Mouse (Mus musculus) hindbrain, embryonic 10.5 days (tissue): ENCODE measurements around the gene Pld5. TPM values are rescaled to one million over a fixed set of nuclear protein-coding genes. Genes with fewer than 3 reads are reported as not detected.

Experiments
- DNase-seq: peaks from one replicate; pipeline ENCODE4 v3.0.0-alpha.2; 2017; ENCODE audit warnings: low spot score
- H3K27ac ChIP-seq: fragments of 300-500 bp; sonication (generic); 2 replicates; pipeline ENCODE4 v1.5.1; 2016; ENCODE audit warnings: mild to moderate bottlenecking, moderate library complexity
- H3K27me3 ChIP-seq: fragments of 300-500 bp; sonication (generic); 2 replicates; pipeline ENCODE4 v1.6.1; 2016; ENCODE audit warnings: mild to moderate bottlenecking; ENCODE audit not compliant: poor library complexity, insufficient read depth, severe bottlenecking
- H3K36me3 ChIP-seq: fragments of 300-500 bp; sonication (generic); 2 replicates; pipeline ENCODE4 v1.6.1; 2016; ENCODE audit warnings: mild to moderate bottlenecking, moderate library complexity
- H3K4me1 ChIP-seq: fragments of 300-500 bp; sonication (generic); replicated peaks from 2 replicates; pipeline ENCODE4 v1.6.1; 2016; ENCODE audit warnings: mild to moderate bottlenecking
- H3K4me3 ChIP-seq: fragments of 300-500 bp; sonication (generic); 2 replicates; pipeline ENCODE4 v1.5.1; 2016; ENCODE audit warnings: mild to moderate bottlenecking, moderate library complexity
- H3K9me3 ChIP-seq: fragments of 300-500 bp; sonication (generic); 2 replicates; pipeline ENCODE4 v1.6.1; 2016; ENCODE audit warnings: mild to moderate bottlenecking, moderate library complexity
- WGBS: fragments of 180-500 bp; shearing (Covaris S2); methylation state at CpG from one replicate; pipeline ENCODE4 v1.1.7; 2016; 5-methylcytosine and 5-hydroxymethylcytosine counted together
- polyA plus RNA-seq: library from polyadenylated mRNA; unstranded; fragments of >200 nt; fragmentation: Nextera tagmentation; extraction: Ambion mirVana; gene quantifications from 2 replicates; pipeline ENCODE4 v1.2.1, GENCODE M21; 2016

The Pld5 gene
- polyA plus RNA-seq, 1 experiment from 2014 or later, result 1.9 TPM

DNA sequence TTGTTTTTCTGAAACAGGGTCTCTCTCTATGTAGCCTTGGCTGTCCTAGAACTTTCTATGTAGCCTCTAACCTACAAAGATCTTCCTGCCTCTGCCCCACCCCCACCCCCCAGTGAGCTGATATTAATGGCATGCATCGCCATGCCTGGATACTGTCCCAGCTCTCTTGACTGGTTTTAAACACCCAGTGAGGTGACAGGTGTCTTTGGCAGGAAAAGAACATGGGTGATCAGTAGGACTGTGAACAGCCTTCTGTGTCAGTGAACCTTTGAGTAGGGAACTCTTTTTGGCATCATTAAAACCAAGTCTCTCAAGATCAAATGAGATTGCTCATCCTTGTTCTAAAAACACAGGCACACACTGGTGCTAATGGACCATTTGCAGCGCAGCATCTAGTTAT is 313.3 kb downstream of the Pld5 start:
- Histone ChIP-seq H3K27me3 (no peaks in the 10 kb centered on the region), H3K27ac (no peak overlapping the region), H3K9me3 (no peaks in the 10 kb centered on the region), H3K36me3 (no peaks in the 10 kb centered on the region), H3K4me1 (no peaks in the 10 kb centered on the region), H3K4me3 (no peak overlapping the region)
- WGBS, result 92% methylated on average over 2 of the region's 2 CpGs
- no peak for DNase-seq

DNA sequence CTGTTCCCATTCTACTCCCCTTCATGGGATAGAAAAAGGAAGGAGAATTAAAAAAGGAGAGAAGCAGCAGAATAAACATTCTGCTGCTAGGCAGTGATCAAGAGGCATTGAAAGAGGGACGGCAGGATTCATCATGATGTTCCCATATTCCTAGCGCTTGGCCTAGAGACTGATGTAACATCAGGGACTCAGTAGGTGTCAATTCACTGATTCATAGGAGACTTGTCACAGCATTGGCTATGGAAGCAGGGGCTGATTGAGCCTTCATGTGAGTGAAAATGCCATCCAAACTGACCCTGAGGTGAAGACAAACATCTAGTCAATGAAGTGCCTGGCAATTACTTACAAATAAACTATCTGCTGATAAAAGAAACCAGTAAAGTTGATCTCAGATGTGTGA is 324.3 kb downstream of the Pld5 start:
- H3K4me3 ChIP-seq, result no peak overlapping the region
- H3K36me3 ChIP-seq, result no peaks in the 10 kb centered on the region
- H3K9me3 ChIP-seq, result no peaks in the 10 kb centered on the region
- no peaks in the 10 kb centered on the region for H3K27me3 ChIP-seq
- no peak for DNase-seq
- no peak overlapping the region for H3K27ac ChIP-seq
- WGBS, result 88% methylated on average over 2 of the region's 2 CpGs
- H3K4me1 ChIP-seq, result no peaks in the 10 kb centered on the region

DNA sequence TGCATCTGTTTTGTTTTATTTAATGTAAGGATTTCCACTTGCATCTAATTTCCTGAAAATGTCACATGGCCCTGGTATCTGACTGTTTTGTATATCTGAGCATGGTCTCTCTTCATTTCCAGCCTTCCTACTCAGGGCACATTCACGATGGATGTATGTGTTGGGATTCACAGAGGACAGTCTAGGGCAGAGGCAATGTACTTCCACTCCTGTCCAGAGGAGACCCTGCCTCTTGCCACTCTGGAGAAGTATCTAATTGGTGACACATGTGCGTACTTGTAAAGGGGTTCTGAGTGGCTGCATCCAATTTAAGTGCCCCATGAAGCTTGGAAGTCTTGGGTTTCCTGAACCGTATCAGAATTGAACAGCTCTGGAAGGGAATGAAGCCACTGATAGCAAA is 324.7 kb downstream of the Pld5 start:
- Histone ChIP-seq H3K36me3 (no peaks in the 10 kb centered on the region), H3K27me3 (no peaks in the 10 kb centered on the region), H3K4me3 (no peak overlapping the region), H3K27ac (no peak overlapping the region), H3K4me1 (no peaks in the 10 kb centered on the region), H3K9me3 (no peaks in the 10 kb centered on the region)
- DNase-seq, result no peak
- WGBS, result 74% methylated on average over 3 of the region's 3 CpGs

DNA sequence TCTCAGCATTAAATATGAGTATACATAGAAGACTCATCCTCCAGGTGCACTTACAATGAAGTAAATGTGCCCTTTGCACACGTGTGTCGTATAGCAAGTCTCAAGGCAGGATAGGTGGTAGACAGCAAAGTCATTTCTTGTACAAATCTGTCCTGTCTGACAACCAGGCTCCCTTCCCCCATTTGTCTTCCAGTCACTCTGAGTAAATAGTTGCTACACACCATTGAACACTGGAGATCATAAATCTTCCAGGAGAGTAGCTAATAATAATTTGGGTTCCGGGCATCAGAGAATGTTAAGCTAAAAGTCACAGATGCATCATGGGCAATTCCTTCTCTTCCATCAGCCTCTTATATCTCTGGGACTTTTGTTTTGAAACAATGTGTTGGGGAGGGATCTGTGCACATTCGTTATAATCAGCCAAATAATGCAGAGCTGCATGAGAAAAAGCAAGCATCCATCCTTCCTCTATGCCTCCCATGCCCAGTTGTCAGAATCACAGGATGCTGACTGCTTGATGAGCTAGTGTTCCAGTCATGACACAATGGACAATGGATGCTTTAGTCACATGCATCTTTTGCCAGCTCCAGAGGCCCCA is 328.3 kb downstream of the Pld5 start:
- H3K4me3 ChIP-seq, result no peak overlapping the region
- H3K36me3 ChIP-seq, result no peaks in the 10 kb centered on the region
- no peaks in the 10 kb centered on the region for H3K27me3 ChIP-seq
- no peaks in the 10 kb centered on the region for H3K4me1 ChIP-seq
- H3K27ac ChIP-seq, result no peak overlapping the region
- WGBS, result 82% methylated on average over 4 of the region's 4 CpGs
- no peak for DNase-seq
- no peaks in the 10 kb centered on the region for H3K9me3 ChIP-seq

DNA sequence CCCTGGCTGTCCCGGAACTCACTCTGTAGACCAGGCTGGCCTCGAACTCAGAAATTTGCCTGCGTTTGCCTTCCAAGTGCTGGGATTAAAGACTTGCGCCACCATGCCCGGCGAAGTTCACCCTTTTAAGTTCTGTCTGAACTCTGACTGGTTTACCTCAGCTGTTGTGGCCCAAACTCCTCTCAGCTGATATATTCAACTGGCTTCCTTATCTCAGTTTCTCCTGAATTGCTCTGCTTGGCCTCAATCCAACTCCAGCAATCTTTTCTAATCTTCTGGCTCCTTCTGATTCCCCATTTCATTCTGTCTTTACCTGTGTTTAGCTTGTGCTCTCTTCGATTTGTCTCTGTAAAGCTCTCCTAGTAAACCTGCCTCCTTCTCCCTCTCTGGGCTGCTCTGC is 331.9 kb downstream of the Pld5 start:
- Histone ChIP-seq H3K9me3 (no peaks in the 10 kb centered on the region), H3K4me3 (no peak overlapping the region), H3K4me1 (no peaks in the 10 kb centered on the region), H3K27ac (no peak overlapping the region), H3K27me3 (no peaks in the 10 kb centered on the region), H3K36me3 (no peaks in the 10 kb centered on the region)
- WGBS, result 91% methylated on average over 7 of the region's 7 CpGs
- DNase-seq, result no peak

DNA sequence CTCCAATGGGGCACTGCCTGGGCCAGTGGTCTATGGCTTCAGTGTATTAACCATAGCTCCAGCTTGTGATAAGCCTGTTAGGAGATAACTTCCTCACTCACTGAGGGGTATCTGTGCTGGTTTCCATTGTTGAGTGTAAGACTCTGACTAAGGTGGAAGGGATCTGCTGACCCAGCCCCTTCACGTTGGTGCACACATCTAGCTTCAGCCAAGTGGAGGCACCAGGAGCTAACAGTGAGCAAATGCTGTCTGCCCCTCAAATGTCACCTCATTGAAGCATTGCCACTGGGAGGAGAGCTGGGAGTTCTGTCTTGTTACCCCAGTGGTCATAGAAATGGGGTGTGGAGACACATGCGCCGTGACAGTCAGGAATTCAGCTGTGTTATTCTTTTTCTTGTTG is 336.4 kb downstream of the Pld5 start:
- Histone ChIP-seq H3K36me3 (no peaks in the 10 kb centered on the region), H3K27ac (no peak overlapping the region), H3K27me3 (no peaks in the 10 kb centered on the region), H3K9me3 (no peaks in the 10 kb centered on the region), H3K4me1 (no peaks in the 10 kb centered on the region), H3K4me3 (no peak overlapping the region)
- WGBS, result 77% methylated on average over 3 of the region's 3 CpGs
- no peak for DNase-seq

DNA sequence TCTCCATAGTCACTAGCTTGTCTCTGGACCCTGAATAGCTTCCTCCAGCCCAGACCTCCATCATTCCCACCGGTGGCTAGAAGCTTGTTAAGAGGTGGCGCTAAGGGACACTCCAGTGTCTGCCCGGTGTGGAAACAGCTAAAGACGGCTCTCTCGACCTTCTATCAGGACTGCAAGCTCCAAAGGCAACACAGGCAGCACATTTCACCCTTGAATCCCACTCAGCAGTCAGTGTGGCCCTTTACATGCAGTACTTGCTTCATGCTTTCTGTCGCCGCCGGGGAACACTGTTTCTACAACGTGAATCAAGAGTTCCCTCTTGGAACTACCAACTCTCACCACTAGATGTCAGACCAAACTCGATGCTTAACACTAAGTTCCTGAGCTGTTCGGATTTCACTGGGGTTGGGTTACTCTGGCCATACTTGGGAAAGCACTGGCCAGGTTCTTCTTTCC is 338.8 kb downstream of the Pld5 start:
- WGBS, result 12% methylated on average over 11 of the region's 11 CpGs
- no peaks in the 10 kb centered on the region for H3K4me1 ChIP-seq
- H3K27me3 ChIP-seq, result no peaks in the 10 kb centered on the region
- no peaks in the 10 kb centered on the region for H3K9me3 ChIP-seq
- DNase-seq, result peak; percentile 65
- H3K4me3 ChIP-seq, result peak overlapping the region; percentile 33
- H3K27ac ChIP-seq, result no peak overlapping the region
- H3K36me3 ChIP-seq, result no peaks in the 10 kb centered on the region

DNA sequence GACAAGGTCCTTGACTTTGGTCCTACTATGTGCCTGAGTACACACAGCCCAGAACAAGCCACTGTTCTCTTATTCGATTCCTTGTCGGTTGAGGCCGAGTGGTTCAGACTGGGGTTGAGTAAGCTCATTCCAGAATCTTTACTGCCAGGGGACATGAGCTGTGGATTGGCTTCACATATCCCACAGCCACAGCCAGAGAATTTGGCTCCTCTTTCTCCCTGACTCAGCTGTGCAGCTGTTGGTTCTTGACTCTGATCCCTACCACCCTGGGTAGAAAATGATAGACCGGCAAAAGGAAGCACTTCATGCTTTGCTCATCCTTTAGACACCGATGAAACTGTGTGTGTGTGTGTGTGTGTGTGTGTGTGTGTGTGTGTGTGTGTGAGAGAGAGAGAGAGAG is 343.7 kb downstream of the Pld5 start:
- Histone ChIP-seq H3K27me3 (no peaks in the 10 kb centered on the region), H3K27ac (no peak overlapping the region), H3K36me3 (no peaks in the 10 kb centered on the region), H3K4me1 (no peaks in the 10 kb centered on the region), H3K4me3 (no peak overlapping the region), H3K9me3 (no peaks in the 10 kb centered on the region)
- DNase-seq, result no peak
- 94% methylated on average over 5 of the region's 5 CpGs for WGBS

DNA sequence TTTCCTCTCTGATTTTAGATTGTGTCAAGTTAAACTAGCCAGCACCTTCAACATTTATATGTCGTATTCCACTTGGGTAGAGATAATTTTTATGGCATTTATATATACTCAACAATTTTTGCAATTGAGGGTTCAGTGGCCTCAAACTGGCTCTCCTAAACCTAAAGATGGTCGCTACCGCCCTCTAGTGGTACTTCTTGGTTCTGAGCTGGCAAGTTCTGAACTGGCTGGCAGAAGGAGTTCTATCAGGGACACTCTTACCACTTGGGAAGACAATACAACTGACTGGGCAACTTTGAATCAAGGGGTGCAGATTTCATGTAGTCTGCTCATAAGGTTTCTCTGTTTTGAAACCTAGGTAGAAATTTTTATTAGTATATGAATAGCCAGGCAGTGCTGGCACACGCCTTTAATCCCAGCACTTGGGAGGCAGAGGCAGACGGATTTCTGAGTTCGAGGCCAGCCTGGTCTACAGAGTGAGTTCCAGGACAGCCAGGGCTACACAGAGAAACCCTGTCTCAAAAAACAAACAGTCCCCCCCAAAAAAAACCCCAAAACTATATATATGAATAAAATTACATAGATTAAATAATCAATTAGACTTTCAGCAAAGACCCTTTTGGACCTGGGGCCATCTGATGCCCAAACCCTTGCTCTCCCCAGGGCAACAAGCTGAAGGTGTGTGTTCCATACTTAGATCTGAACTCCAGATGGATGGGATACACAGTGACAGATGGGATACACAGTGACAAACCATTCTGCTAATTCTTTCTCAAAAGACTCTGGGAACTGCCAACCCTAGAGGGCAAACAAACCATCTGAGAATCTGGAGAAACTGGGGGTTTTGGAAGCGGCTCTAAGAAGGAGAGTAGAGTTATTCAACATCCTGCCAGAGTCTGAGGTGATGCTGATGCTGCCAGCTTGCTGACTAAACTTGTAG is 351.0 kb downstream of the Pld5 start:
- Histone ChIP-seq H3K27me3 (no peaks in the 10 kb centered on the region), H3K36me3 (no peaks in the 10 kb centered on the region), H3K27ac (no peak overlapping the region), H3K9me3 (no peaks in the 10 kb centered on the region), H3K4me3 (no peak overlapping the region), H3K4me1 (no peaks in the 10 kb centered on the region)
- 56% methylated on average over 7 of the region's 7 CpGs for WGBS
- DNase-seq, result peak; percentile 65

DNA sequence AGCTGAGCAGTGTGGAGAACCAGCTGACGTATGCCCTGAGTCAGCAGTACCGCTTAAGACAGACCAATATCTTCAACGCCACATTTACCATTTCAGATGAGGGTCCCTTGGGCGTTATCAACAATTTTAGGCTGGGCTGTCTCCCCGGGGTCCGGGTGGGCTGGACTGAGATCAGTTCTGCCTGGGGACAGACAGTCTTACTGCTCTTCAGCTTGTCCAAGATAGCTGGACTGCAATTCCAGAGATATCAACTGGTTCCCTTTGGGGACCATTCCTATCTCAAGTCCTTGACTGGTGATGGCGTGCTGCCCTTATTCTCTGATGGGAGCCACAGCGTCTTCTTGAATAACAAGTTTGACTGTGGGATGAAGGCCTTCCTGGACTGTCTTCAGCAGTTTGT is 354.0 kb downstream of the Pld5 start:
- Histone ChIP-seq H3K36me3 (no peaks in the 10 kb centered on the region), H3K9me3 (no peaks in the 10 kb centered on the region), H3K4me1 (no peaks in the 10 kb centered on the region), H3K4me3 (no peak overlapping the region), H3K27ac (no peak overlapping the region), H3K27me3 (no peaks in the 10 kb centered on the region)
- WGBS, result 90% methylated on average over 8 of the region's 8 CpGs
- no peak for DNase-seq

DNA sequence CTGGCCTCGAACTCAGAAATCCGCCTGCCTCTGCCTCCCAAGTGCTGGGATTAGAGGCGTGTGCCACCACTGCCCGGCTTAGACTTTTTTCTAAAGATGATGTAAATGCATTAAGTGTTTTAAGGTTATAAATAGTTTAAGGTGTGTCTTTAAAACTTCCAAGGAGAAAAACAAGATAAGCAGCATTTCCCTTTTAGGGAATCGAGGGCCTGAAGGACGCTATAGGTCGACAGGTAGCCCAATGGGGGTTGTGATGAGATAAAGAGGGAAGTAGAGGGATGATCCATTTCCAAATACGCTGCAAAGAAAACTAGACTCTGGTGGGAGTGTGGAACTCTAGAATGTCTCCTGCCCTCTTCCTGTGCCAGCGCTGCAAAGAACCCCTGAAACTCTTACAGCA is 355.1 kb downstream of the Pld5 start, which contains the start of gene Gm38100:
TSS of gene Gm38100 (plus strand) at position 301 of the 400 bp plus-strand sequence.
- no peak for DNase-seq
- H3K27me3 ChIP-seq, result no peaks in the 10 kb centered on the region
- no peak within 1 kb of the TSS for H3K4me3 ChIP-seq
- H3K36me3 ChIP-seq, result no peaks in the 10 kb centered on the region
- 90% methylated on average over 9 of the region's 9 CpGs for WGBS
- no peaks in the 10 kb centered on the region for H3K9me3 ChIP-seq
- no peak within 1 kb of the TSS for H3K27ac ChIP-seq
- H3K4me1 ChIP-seq, result no peaks in the 10 kb centered on the region

DNA sequence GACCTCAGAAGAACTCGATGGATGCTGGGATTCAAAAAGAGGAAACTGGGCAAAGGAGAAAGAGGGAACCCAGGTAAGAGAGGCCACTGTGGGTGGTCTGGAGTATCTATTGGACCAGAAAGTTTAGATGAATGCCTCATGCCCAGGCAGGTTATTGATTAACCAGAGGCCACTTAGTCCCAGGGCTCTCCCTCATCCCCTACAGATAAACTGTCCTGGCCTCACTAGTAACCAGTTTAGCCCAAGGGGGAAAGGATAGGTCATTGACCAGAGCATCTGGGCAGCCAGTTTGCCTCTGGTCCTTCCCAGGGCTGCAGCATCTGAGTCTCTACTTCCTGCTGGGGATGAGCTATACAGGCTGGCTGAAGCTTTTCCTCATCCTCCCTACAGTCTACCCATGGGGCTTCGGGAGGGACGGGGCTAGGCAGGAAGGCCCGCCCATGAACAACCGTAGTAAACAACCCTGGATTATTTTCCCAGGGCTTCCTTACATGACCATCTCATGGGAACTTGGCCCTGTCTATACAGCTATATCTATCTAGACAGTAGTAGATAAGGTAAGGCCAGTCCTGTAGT is 361.3 kb downstream of the Pld5 start:
- no peaks in the 10 kb centered on the region for H3K4me1 ChIP-seq
- H3K36me3 ChIP-seq, result peaks cover 29% of the 10 kb centered on the region
- DNase-seq, result no peak
- no peak overlapping the region for H3K4me3 ChIP-seq
- WGBS, result 79% methylated on average over 5 of the region's 5 CpGs
- H3K27ac ChIP-seq, result no peak overlapping the region
- H3K9me3 ChIP-seq, result no peaks in the 10 kb centered on the region
- H3K27me3 ChIP-seq, result no peaks in the 10 kb centered on the region
